Mouse (Mus musculus) frontal cortex, postnatal 25 days (tissue): ENCODE data around the gene Pate2.
"Not testable (repeated sequence)": the region's sequence is repeated elsewhere in the genome, so short reads cannot be mapped to it uniquely, and the experiment has no call there.

Source experiments
- DNase-seq, 2 experiments: peaks; one replicate each; pipeline ENCODE4 v3.0.0; 2022; ENCODE audit warnings: low spot score in 2 of 2

Pate2 gene

DNA sequence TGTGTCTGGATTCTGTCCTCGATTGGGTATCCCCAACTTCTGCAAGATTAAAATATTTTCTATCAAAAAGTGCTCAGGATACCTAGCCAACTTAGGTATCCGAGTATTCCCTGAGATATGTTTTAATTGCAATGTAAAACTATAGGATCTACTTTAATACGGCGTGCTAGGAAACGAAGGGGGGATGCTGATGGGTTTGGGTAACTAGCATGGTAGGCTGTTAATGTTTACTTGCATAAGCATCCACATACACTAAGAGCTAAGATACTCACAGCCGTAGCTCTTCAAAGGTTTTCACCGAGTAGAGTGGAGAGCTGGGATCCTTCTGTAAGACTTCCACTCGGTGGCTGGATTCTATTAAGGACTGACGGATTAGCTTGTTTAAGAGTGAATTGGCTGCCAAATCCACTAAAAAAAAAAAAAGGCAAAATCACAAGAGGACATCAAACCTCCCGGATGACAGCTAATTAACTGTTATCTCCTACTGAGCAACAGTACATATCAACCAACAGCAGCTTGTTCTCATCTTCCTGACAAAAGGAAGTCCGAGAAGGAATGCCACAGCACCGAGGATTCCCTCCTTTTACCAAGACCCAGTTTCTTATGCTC lies 13.5 kb upstream of the Pate2 start:
- DNase-seq: no peak

DNA sequence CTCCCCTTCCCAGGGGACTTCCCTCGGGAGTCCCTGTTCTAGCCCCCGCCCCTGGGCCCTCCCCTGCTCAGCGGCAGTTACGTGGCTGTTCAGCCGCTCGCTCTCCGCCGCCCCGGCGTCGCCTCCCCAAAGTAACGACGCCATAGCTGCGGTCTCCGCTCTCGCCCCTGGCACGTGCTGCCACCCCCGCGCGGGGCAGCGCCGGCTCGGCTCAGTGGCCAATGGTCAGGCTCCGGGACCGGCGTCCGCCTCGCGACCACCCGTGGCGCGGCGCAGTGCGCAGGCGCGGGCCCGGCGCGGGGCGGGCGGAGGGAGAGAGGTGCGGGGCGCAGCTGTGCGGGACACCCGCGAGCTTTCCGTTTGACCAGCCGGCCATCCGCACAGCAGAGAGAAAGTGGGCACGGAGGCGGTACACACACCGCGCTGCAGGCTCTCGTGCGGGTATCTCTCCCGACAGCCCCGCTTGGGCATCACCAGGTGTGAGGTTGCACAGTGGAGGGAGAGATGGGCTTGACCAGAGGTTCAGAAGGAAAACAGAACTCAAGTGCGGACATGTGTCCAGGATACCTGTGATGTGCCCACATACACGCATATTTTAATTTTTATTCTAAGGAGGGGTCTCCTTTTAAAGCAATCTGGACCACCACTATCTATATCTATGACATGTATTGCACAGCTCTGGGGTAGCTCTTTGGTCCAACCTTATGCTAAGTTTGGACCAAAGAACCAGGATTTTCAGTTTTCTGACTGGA lies 11.7 kb upstream of the Pate2 start, which contains the start of the genes Ddx25 and Pus3:
TSS of gene Ddx25 (minus strand) at position 272 of the 752 bp plus-strand sequence.
TSS of gene Pus3 (plus strand) at position 339 of the 752 bp plus-strand sequence.
- DNase-seq: peak; percentile 61 to 62

DNA sequence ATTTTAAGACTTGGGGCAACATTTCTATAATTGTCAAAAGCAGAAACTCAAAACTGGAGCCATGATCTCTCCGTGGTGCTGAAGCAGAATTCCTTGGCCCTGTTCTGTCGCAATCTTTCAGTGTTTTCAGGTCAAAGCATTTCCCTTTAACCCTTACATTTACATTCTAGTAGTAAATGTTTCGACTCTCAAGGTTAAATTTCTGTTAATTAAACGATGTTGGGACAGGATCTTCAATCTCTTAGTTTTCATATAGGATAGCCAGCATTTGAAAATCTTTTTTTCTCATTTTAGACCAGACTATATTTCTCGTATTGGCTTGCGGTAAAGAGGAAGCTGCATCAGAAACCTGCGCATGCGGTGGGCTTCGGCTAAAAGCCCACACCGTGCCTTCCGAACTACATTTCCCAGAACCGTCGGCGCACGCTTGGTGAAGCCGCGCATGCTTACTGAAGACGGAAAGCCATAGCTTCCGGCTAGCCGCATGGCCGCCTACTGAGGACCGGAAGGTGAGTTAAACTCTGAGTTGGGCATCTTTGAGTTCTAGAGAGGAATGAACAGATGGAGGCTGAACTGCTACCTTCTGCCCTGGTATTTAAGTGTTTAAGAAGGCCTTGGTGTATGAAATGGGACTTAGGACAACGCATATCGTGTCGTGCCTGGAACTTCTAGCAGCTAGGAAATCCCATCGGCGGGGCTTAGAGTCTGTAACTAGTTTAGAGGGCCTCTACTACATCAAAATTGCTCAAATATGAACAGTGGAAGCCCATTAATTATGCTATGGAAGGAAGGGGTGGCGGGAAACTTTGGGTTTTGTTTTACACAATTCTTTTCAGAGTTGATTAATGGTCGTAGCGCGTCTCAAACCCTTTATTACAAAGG lies 10.8 kb upstream of the Pate2 start:
- DNase-seq: peak; percentile 66 to 81

DNA sequence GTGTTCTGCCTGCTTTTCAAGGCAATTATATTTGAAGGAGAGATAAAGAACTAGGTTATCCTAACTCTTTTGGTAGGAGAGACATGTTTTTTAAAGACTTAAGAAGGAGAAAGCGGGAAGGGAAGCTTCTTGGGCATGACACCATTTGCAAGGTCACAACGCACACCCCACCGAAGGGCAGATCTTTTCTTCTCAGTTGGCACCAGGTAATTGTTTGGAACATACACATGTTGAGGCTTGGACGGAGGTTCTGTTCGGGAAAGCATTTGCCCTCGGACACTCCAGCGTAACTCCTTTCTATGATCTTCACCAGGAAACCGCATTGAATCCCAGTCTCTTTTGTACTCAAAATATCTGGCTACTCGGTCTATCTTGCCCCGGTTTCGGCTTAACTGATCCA lies 9.0 kb upstream of the Pate2 start:
- DNase-seq: no peak

DNA sequence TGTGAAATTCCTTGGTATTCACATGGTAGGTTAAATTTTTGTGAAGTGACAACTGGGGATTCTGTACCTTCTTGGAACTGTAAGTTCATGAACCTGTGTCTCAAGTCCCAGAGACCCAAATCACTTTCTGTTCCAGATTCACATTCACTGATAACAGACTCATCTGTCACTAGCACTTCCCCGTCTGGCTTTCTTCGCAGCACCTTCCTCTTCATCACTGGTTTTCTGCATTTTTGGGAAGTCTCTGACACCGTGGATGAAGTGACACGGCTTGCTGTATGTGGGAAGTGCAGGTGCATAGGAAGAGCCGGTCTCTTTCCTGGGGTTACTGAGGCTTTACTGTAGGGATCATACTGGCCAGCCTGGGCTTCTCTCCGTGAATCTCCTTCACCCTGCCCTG lies 8.5 kb upstream of the Pate2 start:
- DNase-seq: no peak

DNA sequence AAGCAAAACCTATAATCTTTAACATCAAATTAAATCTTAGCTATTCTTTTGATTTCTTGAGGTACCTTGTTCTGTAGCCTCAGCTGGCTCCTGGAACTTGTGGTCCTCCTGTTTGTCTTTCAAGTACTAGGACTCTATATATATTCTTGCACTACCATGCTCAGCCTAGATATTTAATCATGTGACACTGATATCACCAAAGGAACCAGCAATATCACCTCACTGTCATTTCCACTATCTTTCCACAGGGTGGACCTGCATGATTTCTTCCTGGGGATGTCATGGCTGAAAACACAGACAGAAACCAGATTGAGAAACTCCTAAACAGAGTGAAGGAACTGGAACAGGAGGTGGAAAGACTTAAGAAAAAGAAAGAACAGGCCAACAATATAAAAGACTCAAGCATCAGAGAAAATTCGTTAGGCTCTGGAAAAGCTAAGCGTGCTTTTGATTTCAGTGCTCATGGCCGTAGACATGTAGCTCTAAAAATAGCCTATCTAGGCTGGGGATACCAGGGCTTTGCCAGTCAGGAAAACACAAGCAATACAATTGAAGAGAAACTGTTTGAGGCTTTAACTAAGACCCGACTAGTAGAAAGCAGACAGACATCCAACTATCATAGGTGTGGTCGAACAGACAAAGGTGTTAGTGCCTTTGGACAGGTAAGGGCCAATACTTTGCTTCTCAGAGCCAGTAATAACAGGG lies 5.4 kb upstream of the Pate2 start:
- DNase-seq: no peak

DNA sequence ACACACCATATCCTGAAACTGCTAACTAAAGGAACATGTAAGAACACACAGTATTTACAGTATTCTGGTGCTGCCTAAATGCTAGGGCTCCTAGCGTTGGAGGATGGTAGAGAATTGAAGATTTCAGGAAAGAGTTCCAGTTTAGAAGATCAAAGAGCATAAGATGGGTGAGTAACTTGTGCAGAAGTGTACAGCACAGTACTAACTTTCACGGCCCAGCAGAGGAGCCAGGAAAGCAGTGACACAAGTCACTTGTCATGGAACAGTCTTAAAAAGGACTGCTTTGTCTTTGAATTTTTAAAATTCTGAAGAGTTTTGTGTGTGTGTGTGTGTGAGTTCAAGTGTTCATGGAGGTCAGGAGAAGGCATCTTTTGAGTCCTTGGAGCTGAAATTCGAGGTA lies 2.1 kb upstream of the Pate2 start:
- DNase-seq: no peak

DNA sequence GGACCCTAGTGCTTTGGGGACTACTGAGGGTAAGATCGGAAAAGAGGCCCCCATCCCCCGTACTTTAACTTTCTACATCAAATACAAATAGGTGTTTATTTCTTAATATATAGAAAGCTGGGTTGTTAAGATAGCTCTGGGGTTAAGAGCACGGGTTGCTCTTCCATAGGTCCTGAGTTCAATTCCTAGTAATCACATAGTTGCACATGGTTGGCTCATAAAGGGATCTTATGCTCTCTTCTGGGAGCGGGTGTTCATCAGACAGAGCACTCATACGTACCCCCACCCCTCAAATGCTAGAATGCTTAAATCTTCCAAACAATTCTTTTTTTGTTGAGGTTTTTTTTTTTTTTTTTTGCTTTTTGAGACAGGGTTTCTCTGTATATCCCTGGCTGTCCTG lies 579 bp downstream of the Pate2 start:
- no peak for DNase-seq

DNA sequence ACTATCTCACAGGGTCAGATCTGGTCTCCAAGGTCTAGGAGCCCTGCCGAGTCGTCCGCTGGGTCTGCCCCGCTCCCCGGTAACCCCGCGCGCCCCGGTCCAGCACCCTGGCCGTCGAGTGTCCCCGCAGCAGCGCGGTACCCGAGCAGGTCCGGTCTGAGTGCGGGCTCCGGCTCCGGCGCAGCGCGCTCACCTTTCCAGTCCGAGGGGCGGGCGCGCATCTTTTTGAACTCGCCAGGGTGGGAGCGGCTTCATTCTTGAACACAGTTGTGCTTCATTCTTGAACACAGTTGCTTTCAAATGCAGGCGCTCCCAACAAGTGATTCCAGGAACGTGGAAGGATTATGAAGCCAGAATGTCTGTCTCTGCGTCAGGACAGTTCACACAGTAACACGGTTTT lies 4.3 kb downstream of the Pate2 start:
- no peak for DNase-seq

DNA sequence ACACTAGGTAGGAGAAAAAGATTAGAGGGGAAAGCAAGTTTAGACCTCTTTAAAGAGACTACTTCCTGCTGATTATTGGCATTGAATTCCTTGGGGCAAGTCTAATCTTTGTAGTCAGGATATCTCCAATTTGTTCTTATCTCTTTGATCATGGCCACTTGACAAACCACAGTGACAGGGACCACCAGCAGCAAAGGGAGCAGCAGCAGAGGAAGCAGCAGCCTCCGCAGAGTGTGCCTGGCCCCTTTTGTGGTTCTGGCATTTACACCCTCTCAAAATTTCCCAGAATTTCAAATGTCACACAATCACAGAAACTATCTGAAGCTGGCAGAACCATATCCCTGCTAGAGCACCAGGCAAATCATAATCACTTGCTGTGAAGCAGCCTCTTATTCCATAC lies 17.6 kb downstream of the Pate2 start:
- DNase-seq: no peak

DNA sequence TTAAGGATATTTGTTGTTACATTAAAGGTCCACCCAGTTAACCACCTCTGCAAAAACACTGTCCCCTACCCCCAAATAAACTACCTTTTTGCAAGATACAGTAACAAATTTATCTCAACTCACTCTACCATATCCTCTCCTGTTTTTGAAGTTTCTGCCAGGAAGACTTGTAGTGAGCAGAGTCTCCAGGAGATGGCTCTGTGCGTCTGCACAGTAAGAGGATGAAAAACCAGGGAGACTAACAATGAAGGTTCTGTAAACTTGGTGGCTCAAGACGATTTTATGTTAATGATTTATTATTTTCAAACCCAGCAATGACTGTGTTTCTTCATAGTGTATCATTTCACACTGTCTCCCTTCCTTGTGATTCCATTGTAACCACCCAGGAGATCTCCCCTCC lies 22.8 kb downstream of the Pate2 start:
- peak in 1 of 2 experiments; percentile 9 for DNase-seq

DNA sequence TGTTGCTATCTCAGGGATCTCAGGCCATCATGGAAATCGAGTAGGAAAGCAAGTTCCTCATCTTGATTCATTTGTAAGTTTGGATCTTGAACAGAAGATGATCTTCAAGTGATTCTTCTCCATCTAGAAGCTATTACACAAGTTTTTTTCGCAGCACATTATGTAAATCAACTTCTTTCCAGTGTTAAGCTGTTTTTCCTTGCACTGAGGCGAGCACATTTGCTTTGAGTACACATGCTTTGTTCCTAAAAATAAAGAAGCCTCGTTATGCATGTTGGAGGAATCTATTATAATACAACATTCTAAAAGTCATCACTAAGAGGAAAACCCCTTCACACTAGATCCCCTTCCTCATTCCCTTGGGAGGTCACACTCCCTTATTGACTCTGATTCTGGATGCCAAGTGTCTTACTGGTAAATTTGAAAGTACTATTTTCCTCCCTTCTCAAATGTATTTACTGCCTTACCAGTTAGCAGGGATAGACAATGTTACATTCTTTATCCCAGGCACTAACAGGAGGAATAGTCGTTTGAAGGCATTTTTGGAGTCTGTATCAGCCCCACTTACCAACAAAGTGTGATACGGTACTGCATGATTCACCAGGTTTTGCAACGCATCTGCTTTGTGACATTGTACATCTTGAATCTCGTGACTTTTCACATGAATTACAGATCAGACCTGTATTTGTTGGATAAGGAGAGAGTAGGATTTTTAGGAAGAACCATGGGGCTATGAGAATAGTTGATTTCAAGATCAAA lies 37.7 kb downstream of the Pate2 start:
- DNase-seq: no peak

DNA sequence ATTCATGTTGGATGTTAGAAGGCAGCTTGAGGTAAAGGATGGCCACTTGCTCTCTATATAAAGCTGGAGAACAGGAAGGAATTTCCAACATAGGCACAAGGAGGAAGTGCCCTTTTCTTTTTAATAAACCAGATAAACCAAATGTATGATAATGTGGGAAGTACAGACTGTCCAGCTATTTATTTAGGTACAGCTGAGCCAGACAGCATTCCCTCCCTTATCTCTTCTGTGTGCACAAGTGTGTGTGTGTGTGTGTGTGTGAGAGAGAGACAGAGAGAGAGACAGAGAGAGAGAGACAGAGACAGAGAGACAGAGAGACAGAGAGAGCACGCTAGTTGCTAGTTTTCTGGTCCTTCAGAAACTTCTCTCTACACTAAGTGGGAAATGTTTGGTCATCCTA lies 41.8 kb downstream of the Pate2 start, which contains the start of gene Pate4:
TSS of gene Pate4 (minus strand) at position 101 of the 400 bp plus-strand sequence.
- no peak for DNase-seq

DNA sequence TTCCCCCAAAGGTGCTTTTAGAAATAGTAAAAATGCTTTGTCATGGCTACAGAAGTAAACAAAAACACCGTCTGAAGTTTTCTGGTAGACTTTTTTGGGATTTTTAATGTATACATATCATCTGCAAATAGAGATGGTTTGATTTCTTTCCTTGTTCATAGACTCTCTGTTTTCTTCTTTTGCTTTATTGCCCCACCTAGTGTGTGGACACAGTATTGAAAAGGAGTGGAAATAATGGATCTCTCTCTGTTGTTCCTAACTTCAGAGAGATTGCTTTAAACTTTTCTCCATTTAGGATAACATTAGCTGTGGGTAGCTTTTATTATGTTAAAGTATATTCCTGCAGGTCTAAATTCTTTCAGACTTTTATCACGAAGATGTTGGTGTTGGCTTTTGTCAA lies 43.9 kb downstream of the Pate2 start:
- no peak for DNase-seq

DNA sequence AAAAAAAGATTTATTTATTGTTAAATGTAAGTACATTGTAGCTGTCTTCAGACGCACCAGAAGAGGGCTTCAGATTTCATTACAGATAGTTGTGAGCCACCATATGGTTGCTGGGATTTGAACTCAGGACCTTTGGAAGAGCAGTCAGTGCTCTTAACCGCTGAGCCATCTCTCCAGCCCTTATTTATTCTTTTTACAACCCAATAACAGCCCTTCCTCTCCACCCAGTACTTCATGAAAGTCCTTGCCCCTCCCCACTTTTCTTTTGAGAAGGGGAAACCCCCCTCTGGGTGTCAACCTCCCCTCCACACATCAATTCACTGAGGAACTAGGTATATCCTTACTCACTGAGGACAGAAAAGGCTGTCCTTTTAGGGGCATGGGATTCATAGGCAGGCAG lies 46.7 kb downstream of the Pate2 start:
- not testable (repeated sequence) for DNase-seq

DNA sequence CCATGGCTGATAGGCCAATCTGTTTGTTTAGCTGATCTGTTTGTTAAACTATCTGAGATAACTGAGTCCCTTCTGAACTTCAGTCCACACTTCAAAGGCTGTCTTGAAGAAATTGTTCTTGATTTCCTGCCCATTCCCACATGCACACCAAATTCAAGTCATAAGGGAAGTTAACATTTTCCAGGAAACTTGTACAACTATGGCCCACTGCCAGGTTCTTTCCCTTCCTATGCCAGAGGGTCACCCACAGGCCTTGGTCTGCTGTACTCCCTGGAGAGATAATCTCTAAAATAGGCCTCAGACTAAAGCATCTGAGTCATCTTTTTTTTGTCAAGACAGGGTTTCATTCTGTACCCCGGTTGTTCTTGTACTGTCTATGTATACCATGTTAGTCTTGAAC lies 62.9 kb downstream of the Pate2 start:
- DNase-seq: no peak

DNA sequence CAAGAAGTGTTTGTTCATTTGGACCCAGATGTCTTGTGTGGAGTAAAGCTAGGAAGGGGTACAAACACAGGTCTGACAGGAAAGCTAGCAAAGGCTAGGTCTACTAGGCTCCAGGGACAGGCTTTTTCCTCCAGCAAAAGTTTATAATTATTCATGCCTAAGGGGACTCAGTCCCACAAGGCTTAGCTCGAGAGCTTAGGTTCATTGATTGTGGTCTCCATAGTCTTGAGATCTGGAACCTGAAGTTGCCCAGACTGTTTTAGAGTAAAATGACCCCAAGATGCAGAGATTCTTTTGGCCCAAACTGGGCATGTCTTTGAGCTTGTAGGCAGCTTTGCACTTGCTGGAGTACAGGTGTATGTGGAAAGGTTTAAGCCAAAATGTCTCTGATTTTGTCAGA lies 78.0 kb downstream of the Pate2 start, which contains the start of gene Pate3:
TSS of gene Pate3 (minus strand) at position 101 of the 400 bp plus-strand sequence.
- no peak for DNase-seq

DNA sequence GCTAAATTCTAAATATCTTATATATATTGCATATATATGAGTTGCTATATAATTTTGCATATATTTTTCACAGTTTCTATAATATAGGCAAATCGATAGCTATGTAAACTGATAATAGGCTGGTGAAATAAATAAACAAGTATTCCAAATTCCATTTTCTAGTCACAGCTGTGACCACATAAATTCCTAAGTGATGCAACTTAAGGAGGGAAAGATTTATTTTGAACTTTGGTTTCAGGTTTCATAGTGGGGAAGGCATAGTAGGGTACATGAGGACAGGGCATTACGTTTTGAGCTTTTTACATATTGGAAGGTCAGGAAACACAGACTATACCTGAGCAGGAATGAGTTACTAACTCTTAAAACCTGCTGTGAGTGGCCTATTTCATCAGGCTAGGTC lies 103.5 kb downstream of the Pate2 start:
- DNase-seq: no peak

DNA sequence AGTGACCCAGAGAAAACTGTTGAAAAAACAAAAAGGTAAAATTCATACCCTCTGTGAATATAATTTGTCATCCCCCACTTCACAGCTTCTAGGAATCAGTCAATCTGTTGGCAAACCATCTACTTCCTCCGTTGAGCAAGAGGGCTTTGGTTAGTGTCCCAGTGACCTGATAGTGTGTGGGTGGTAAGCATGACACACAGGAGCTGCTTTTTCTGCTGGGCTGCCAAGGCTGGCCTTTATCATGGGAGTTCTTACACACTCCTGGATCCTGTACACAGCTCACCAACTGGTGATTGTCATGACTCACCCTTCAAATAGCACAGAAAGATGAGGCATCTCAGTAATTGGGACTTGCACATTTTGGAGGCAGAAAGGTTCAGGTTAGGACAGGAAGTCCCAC lies 116.9 kb downstream of the Pate2 start, which contains the start of gene Pate1:
TSS of gene Pate1 (minus strand) at position 378 of the 400 bp plus-strand sequence.
- DNase-seq: no peak

DNA sequence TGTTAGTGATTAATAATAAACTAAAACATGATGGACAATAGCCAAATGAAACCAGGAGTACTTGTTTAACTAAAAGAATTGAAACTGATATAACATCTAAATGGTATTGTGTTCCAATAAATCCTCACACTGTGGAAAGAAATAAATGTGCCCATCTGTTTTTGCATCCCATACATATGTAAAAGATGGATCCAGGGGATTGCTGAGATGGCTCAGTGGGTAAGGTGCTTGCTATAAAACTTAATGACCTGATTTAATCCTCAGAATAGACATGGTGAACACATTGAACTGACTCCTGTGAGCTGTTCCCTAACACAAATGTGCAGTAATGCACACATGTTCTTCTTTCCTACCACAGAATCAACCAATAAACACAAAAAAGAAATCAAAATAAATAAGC lies 121.8 kb downstream of the Pate2 start:
- no peak for DNase-seq

DNA sequence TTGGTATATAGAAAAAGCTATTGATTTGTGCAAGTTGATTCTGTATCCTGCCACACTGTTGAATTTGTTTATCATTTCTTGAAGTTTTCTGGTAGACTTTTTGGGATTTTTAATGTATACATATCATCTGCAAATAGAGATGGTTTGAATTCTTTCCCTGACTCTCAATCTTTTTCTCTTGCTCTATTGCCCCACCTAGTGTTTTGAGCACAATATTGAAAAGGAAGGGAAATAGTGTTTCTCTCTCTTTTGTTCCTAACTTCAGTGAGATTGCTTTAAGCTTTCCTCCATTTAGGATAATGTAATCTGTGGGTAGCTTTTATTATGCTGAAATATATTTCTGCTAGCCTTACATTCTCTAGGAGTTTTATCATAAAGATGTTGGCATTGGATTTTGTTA lies 137.2 kb downstream of the Pate2 start:
- DNase-seq: no peak
